Mouse (Mus musculus) E14TG2a.4 (cell line): ENCODE results near the gene Pla2g2e.

Experiments used
- H3K27me3 ChIP-seq: 2 replicates; pipeline ENCODE4 v1.6.1; 2014; ENCODE audit warnings: low read length, control low read depth; ENCODE audit not compliant: insufficient read depth
- H3K36me3 ChIP-seq: 2 replicates; pipeline ENCODE4 v1.6.1; 2014; ENCODE audit warnings: low read length, control low read depth; ENCODE audit not compliant: insufficient read depth
- H3K4me1 ChIP-seq: replicated peaks from 2 replicates; pipeline ENCODE4 v1.6.1; 2014; ENCODE audit warnings: low read depth, low read length, control low read depth
- H3K4me3 ChIP-seq: replicated peaks from 2 replicates; pipeline ENCODE4 v1.5.1; 2014; ENCODE audit warnings: mild to moderate bottlenecking, low read length
- H3K9me3 ChIP-seq: 2 replicates; pipeline ENCODE4 v1.6.1; 2014; ENCODE audit warnings: low read length, control low read depth
- CTCF ChIP-seq: conservative IDR thresholded peaks from 2 replicates; pipeline ENCODE4 v1.5.1; 2014; ENCODE audit warnings: low read length
- NANOG ChIP-seq: IDR thresholded peaks from 2 replicates; pipeline ENCODE4 v1.6.1; 2014; ENCODE audit warnings: borderline replicate concordance, low read length, mixed read lengths
- POU5F1 ChIP-seq: IDR thresholded peaks from 2 replicates; pipeline ENCODE4 v1.6.1; 2014; ENCODE audit warnings: low read length, borderline replicate concordance

The Pla2g2e gene

DNA sequence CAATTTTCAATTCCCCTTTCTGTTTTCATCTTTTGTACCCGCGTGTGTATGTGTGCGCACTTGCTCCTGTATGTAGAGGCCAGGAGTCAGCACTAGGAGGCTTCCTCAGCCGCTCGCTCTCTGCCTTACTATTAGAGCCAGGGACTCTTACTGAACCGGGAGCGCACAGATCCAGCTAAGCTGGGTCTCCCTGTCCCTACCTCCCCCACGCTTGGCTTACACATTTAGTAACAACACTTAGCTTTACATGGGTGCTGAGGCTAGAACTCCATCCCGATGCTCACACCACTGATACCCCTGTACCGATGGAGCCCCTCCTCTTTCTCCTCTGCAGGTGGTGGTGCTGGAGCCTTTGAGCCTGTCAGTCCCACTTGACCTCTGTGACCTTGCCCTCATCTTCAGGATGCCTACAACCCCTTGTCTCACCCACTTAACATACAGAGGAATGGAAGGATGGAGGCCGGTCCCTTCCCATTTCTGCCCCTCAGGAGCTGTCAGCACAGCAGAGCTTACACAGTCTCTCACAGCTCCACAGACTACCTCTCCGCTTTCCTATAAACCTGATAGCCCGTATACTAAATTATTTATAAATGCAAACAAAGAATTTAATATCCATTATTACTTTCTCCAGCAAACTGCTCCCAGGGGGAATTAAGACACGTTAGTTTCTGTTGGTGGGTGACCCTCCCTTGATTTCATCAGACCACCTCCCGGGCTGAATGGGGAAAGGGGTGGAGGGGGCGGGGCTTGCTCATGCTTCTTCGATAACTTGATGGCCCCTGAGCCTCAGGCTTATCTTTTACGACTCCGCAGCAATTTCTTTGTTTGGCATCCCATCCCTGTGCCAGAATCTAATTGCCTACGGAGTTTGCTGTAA, 43.8 kb downstream of the Pla2g2e start:
- Histone ChIP-seq H3K4me3 (peak overlapping the region; percentile 70), H3K9me3 (peaks cover 2% of the 10 kb centered on the region; the same call in 1 of the 2 replicates), H3K27me3 (peaks cover 8% of the 10 kb centered on the region; the same call in 1 of the 2 replicates), H3K4me1 (peaks cover 23% of the 10 kb centered on the region), H3K36me3 (no peaks in the 10 kb centered on the region)
- TF ChIP-seq POU5F1, result no peak

DNA sequence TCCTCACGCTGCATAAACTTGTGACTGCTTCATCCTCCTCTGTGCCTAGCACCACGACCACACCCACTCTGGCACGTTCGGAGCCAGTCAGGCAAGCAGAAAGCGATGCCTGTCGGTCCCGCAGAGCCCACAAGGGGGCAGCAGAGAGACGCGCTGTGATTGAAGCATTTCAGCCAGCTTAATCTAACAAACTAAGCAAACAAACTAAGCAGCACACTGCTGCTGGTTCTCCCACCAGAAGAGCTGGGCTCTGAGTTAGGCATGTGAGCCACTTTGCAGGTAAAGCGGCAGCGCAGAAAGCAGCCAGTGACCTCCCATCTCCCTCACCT, 44.4 kb downstream of the Pla2g2e start:
- no peaks in the 10 kb centered on the region for H3K36me3 ChIP-seq
- H3K4me1 ChIP-seq, result peaks cover 23% of the 10 kb centered on the region
- H3K4me3 ChIP-seq, result peak overlapping the region; percentile 70
- H3K27me3 ChIP-seq, result peaks cover 10% of the 10 kb centered on the region
- peak; percentile 99 for TF ChIP-seq CTCF
- no peak for TF ChIP-seq POU5F1
- H3K9me3 ChIP-seq, result no peaks in the 10 kb centered on the region

DNA sequence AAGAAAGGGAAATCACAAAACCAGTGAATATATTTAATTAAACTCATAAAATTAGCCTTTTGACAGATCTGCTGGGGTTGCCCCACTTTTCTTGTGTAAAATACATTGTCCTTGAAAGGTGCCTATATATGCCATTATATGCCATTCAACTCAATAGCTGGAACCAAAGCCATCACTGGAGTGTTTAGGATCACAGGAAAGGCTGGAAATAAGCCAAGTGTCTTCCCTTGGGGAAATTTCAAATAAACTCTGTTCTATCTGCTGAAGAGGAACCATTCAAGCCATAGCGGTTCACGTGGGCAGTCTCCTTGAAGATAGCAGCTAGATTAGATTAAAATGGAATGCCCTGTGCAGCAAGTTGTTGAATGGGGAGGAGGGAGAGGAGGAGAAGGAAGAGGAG, 47.8 kb downstream of the Pla2g2e start:
- H3K36me3 ChIP-seq, result no peaks in the 10 kb centered on the region
- H3K9me3 ChIP-seq, result no peaks in the 10 kb centered on the region
- no peak overlapping the region for H3K4me3 ChIP-seq
- H3K4me1 ChIP-seq, result peaks cover 20% of the 10 kb centered on the region
- no peak for TF ChIP-seq NANOG
- TF ChIP-seq POU5F1, result no peak
- no peak for TF ChIP-seq CTCF
- H3K27me3 ChIP-seq, result peaks cover 23% of the 10 kb centered on the region
